Mouse (Mus musculus) ES-Bruce4 (cell line): ENCODE measurements around the gene Mdh2.

Experiments used
- CTCF ChIP-seq: IDR thresholded peaks from one replicate; pipeline ENCODE4 v1.8.1; 2011; ENCODE audit warnings: low read depth, low read length
- EP300 ChIP-seq: IDR thresholded peaks from 2 replicates; pipeline ENCODE4 v1.6.1; 2011; ENCODE audit warnings: low read depth, low read length; ENCODE audit not compliant: insufficient read depth
- POLR2A ChIP-seq: IDR thresholded peaks from one replicate; pipeline ENCODE4 v1.8.1; 2011; ENCODE audit warnings: low read length; ENCODE audit not compliant: insufficient read depth

DNA sequence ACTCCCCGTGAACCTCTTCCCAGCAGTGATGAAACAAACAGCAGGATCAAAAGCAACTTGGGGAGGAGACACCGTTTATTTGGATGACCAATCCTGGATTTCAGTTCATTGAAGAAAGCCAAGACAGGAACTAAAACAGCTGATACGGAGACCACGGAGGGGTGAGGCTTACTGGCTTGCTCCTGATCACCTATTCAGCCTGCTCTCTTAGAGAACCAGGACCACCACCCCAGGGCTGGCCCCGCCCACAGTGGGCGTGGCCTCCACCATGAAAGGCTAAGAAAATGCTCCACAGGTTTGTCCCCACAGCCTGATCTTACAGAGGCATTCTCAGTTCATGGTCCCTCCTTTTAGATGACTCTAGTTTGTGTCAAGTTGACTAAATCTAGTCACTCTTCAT lies 40.0 kb upstream of the Mdh2 start:
- TF ChIP-seq CTCF (no peak), POLR2A (no peak), EP300 (no peak)
